Mouse (Mus musculus) midbrain, postnatal 0 days (tissue): Measurements from ENCODE around the gene Frmpd4. TPM values are rescaled to one million over a fixed set of nuclear protein-coding genes. Genes with fewer than 3 reads are reported as not detected.

Experiments used
- ATAC-seq: fragments of 200-750 bp; cut with Nextera tagmentation; 2 replicates; pipeline ENCODE4 v1.8.0; 2017; ENCODE audit warnings: moderate number of reproducible peaks, mild to moderate bottlenecking, moderate TSS enrichment, moderate library complexity; ENCODE audit not compliant: low FRiP score
- DNase-seq: peaks from one replicate; pipeline ENCODE4 v3.0.0-alpha.2; 2015; ENCODE audit warnings: low spot score
- H3K27ac ChIP-seq: fragments of 300-500 bp; sonication (generic); 2 replicates; pipeline ENCODE4 v1.5.1; 2014; ENCODE audit warnings: low read depth, mild to moderate bottlenecking, low read length, mixed read lengths
- H3K27me3 ChIP-seq: fragments of 300-500 bp; sonication (generic); 2 replicates; pipeline ENCODE4 v1.6.1; 2014; ENCODE audit warnings: low read length, control low read depth, mixed read lengths; ENCODE audit not compliant: insufficient read depth
- H3K36me3 ChIP-seq: fragments of 300-500 bp; sonication (generic); 2 replicates; pipeline ENCODE4 v1.6.1; 2014; ENCODE audit warnings: low read length, control low read depth, mixed read lengths; ENCODE audit not compliant: insufficient read depth
- H3K4me1 ChIP-seq: fragments of 300-500 bp; sonication (generic); 2 replicates; pipeline ENCODE4 v1.6.1; 2014; ENCODE audit warnings: mild to moderate bottlenecking, control low read depth, antibody characterized with exemption, low read length, mixed read lengths; ENCODE audit not compliant: insufficient read depth
- H3K4me2 ChIP-seq: fragments of 300-500 bp; sonication (generic); 2 replicates; pipeline ENCODE4 v1.6.1; 2014; ENCODE audit warnings: low read depth, mild to moderate bottlenecking, low read length, mixed read lengths; ENCODE audit not compliant: poor library complexity, severe bottlenecking
- H3K4me3 ChIP-seq: fragments of 300-500 bp; sonication (generic); 2 replicates; pipeline ENCODE4 v1.5.1; 2014; ENCODE audit warnings: low read depth, mild to moderate bottlenecking, low read length, moderate library complexity
- H3K9ac ChIP-seq: fragments of 300-500 bp; sonication (generic); replicated peaks from 2 replicates; pipeline ENCODE4 v1.6.1; 2014; ENCODE audit warnings: mild to moderate bottlenecking, low read length, moderate library complexity, mixed read lengths; ENCODE audit not compliant: poor library complexity, severe bottlenecking
- H3K9me3 ChIP-seq: fragments of 300-500 bp; sonication (generic); 2 replicates; pipeline ENCODE4 v1.6.1; 2016; ENCODE audit warnings: low read length, control low read depth
- CTCF ChIP-seq: IDR thresholded peaks from 2 replicates; pipeline ENCODE4 v1.5.1; 2016; ENCODE audit warnings: antibody characterized with exemption, mild to moderate bottlenecking
- WGBS: fragments of 180-500 bp; shearing (Covaris S2); extraction: QIAGEN DNeasy Blood & Tissue Kit; methylation state at CpG from one replicate; pipeline ENCODE4 v1.1.7; 2014; 5-methylcytosine and 5-hydroxymethylcytosine counted together
- polyA plus RNA-seq: library from polyadenylated mRNA; unstranded; fragments of >200 nt; fragmentation: Nextera tagmentation; extraction: Ambion mirVana; gene quantifications from 2 replicates; pipeline ENCODE4 v1.2.1, GENCODE M21; 2015
- total RNA-seq: library from RNA; depleted of rRNA; stranded (reverse); fragments of >200 nt; gene quantifications from 2 replicates; pipeline ENCODE4 v1.2.3, GENCODE M21; 2014; rRNA removed

Frmpd4 gene
- total and polyA plus RNA-seq, 2 experiments from 2014 or later = 1.9 to 8.8 TPM

- no peaks in the 10 kb centered on the region for H3K9me3 ChIP-seq
- no peak overlapping the region for H3K9ac ChIP-seq
- WGBS = 80% methylated on average over 4 of the region's 4 CpGs
- H3K36me3 ChIP-seq = no peaks in the 10 kb centered on the region
- ATAC-seq (no peak), DNase-seq (no peak)
- H3K27me3 ChIP-seq = peaks cover 6% of the 10 kb centered on the region; the same call in 1 of the 2 replicates
- no peak for TF ChIP-seq CTCF
- no peak overlapping the region for H3K4me2 ChIP-seq
- no peak overlapping the region for H3K27ac ChIP-seq
- H3K4me1 ChIP-seq = no peaks in the 10 kb centered on the region
- no peak overlapping the region for H3K4me3 ChIP-seq
Observed at GRCm38 (mm10) chrX:167483409-167484177, 1093.4 kb downstream of the Frmpd4 start.

GRCm38 (mm10) chrX:167477636-167478035, 1099.4 kb downstream of the Frmpd4 start:
- no peak overlapping the region for H3K4me3 ChIP-seq
- no peak overlapping the region for H3K27ac ChIP-seq
- no peaks in the 10 kb centered on the region for H3K9me3 ChIP-seq
- TF ChIP-seq CTCF = no peak
- H3K9ac ChIP-seq = no peak overlapping the region
- H3K4me2 ChIP-seq = no peak overlapping the region
- DNase-seq (peak; percentile 14), ATAC-seq (no peak)
- no peaks in the 10 kb centered on the region for H3K36me3 ChIP-seq
- H3K27me3 ChIP-seq = 0 out of 2 replicates have a peak, but pooled peaks cover 6% of the 10 kb centered on the region
- no peaks in the 10 kb centered on the region for H3K4me1 ChIP-seq
- 79% methylated on average over 5 of the region's 6 CpGs for WGBS

GRCm38 (mm10) chrX:167434883-167435282, 1142.1 kb downstream of the Frmpd4 start:
- H3K36me3 ChIP-seq = no peaks in the 10 kb centered on the region
- no peak overlapping the region for H3K9ac ChIP-seq
- no peak overlapping the region for H3K4me2 ChIP-seq
- H3K4me1 ChIP-seq = no peaks in the 10 kb centered on the region
- no peak overlapping the region for H3K27ac ChIP-seq
- DNase-seq (no peak), ATAC-seq (no peak)
- H3K27me3 ChIP-seq = no peaks in the 10 kb centered on the region
- H3K4me3 ChIP-seq = no peak overlapping the region
- no peak for TF ChIP-seq CTCF
- H3K9me3 ChIP-seq = no peaks in the 10 kb centered on the region

- Histone ChIP-seq H3K27me3 (no peaks in the 10 kb centered on the region), H3K4me2 (no peak overlapping the region), H3K36me3 (no peaks in the 10 kb centered on the region), H3K9ac (no peak overlapping the region), H3K4me3 (no peak overlapping the region), H3K27ac (no peak overlapping the region), H3K4me1 (no peaks in the 10 kb centered on the region), H3K9me3 (no peaks in the 10 kb centered on the region)
- DNase-seq = no peak
- 61% methylated on average over 2 of the region's 2 CpGs for WGBS
- ATAC-seq = no peak
- TF ChIP-seq CTCF = no peak
Observed at GRCm38 (mm10) chrX:167433950-167434349, 1143.1 kb downstream of the Frmpd4 start.

Other genes with a start within 250 kb of the Frmpd4 start
- 19.3 and 20.3 TPM in 2 replicates for gene Msl3, start 96.7 kb upstream of the Frmpd4 start, total RNA-seq
- 11.8 and 13.0 TPM in 2 replicates for gene Msl3, start 96.7 kb upstream of the Frmpd4 start, polyA plus RNA-seq
- 0.93 and 1.7 TPM in 2 replicates for gene Arhgap6, start 217.9 kb upstream of the Frmpd4 start, total RNA-seq
- 1.5 and 2.1 TPM in 2 replicates for gene Arhgap6, start 217.9 kb upstream of the Frmpd4 start, polyA plus RNA-seq